Mouse (Mus musculus): ENCODE data around the gene Rab37.

DNA sequence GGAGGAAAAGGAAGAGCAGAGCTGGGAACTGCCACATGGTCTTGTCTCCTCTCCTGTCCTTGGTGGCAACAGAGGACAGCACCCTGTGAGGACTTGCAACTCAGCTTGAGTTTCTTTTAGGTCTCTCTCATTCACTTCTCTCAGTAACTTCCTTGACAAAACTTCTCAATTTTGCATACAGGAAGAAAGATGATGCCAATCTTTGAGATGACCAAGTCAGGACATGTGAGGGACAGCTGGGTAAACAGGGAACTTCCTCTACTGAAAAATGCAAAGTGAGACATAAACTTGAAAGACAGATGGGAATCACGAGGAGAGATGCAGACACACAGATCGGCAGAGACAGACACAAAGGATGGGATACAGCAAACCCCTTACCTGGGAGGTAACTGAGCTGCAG is 43.0 kb upstream of the Rab37 start, which contains the start of gene Cd300ld3:
- no peak for TF ChIP-seq POLR2A (IDR thresholded peaks at IDR 0.05; ENCODE audit: insufficient read depth, low read depth, low read length)
- TF ChIP-seq CTCF (IDR thresholded peaks at IDR 0.05): no peak
- TF ChIP-seq EP300 (IDR thresholded peaks at IDR 0.05; ENCODE audit: insufficient read depth, low read depth, low read length): no peak

Measured in heart, adult 2 months (tissue).